Mouse (Mus musculus) CD4-positive, CD25-positive, alpha-beta regulatory T cell, adult 4 months (primary cell): ENCODE results near the gene Gm19410. TPM values are rescaled to one million over a fixed set of nuclear protein-coding genes. Genes with fewer than 3 reads are reported as not detected.

ENCODE experiments used
- ATAC-seq: one replicate; pipeline ENCODE4 v1.8.0; 2017
- polyA plus RNA-seq, 2 experiments: library from polyadenylated mRNA; unstranded; fragments of 100-300 nt; shearing (Covaris generic); gene quantifications; one replicate each; pipeline ENCODE4 v1.2.1; 2017

The Gm19410 gene
- not detected for polyA plus RNA-seq

DNA sequence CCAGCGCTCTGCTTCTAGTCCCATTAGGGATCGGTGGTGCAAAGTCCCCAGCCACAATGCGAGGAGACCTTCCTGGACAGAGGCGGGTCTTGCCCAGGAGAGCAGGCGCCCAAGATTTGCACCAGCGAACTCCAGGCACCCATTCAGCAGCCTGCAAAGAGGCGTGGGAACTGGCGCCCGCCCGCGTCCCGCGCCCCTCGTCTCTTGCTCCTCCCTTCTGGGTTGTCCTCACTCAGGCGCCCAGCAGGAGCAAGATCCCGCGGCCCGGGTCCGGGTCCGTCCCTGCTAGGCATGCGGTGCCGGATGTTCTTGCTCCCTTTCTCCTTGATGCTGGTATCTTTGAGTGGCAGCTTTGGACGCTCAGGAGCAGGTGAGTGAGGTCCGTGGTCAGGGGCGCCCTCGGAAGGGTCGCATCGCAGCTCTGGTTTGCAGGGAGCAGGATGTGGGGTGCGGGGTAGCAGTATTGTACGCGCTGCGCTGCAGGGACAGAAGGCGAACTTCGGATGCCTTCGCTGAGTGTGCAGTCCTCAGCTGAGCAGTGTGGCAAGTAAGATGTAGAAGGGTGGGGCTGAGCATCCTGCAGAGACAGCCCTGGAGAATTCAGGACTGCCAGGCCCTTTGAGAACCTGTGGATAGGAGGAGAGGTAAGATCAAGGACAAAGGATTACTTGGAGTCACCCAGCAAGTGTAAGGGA is at the start of gene Gm19410:
Gm19410 (plus strand) TSS at position 292 of the 695 bp plus-strand sequence.
- no peak for ATAC-seq

DNA sequence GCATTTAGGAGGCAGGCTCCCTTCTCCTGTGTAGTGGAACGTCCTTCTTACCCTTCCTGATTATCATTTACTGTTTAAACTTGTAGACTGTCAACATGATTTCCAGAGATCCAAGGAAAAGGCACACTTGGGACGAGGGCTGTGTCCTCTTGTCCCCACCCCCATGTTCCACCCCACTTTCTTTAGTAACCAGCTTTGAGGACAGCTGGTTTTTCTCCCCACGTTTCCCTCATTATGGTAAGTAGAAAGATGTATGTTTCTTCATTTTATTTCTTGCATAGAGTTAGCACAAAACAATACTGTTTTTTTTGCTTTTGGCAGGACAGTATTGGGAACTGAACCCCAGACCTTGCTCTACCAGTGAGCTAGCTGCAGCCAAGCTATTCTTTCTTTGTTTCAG is 34.8 kb upstream of the Gm19410 start:
- no peak for ATAC-seq

DNA sequence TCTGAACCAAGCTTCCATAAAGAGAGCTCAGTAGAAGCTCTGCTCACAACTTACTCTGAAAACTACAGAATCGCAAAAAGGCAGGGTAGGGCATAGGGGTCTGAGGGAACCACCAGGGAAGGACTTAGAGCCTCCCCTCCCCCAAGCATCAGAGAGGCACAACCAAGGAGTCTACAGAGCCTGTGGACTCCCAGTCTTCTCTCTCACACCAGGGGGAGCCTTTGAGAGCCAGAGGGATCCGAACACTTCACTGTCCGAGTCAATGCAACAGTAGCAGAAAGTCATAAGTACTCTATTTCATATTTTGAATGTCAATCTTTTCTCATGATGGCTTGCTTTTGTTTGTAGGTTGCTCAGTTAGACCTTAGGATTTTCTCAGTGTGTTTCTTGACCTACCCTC is 30.2 kb upstream of the Gm19410 start:
- no peak for ATAC-seq

DNA sequence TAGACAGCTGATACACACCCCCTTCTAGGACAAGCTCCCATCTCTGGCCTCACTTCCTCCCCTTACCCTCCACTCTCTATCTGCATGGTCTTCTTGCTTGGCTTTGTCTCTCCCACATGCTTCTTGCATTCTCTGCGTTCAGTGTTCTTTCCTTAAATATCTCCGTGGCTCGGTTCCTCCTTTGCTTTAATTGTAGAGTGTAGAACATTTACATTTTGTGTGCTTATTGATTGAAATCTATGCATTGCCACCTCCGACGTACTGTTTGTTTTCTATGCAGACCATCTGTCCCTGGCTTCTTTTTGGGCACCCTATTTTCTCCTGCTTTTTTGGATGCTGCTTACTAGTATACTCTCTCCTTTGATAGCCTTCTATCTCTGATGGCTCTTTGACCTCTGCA is 9.4 kb upstream of the Gm19410 start:
- ATAC-seq: no peak

DNA sequence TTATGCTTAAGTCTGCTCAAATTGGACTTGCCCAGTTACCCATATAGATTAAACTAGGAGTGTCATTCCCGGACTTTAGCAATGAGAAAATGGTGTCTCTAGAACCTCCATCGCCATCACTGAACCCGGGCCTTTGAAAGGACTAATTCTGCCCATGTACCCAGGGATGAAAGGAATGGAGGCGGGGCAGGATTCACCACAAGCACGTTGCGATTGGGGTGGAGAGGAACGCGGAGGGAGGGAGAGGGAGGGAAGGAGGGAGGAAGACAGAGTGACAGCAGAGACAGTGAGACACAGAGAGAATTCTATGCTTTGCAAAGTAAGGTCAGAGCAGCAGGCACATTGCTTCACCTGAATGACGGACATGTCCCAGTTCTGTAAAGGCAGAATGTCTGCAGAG is 570 bp upstream of the Gm19410 start:
- ATAC-seq: no peak

DNA sequence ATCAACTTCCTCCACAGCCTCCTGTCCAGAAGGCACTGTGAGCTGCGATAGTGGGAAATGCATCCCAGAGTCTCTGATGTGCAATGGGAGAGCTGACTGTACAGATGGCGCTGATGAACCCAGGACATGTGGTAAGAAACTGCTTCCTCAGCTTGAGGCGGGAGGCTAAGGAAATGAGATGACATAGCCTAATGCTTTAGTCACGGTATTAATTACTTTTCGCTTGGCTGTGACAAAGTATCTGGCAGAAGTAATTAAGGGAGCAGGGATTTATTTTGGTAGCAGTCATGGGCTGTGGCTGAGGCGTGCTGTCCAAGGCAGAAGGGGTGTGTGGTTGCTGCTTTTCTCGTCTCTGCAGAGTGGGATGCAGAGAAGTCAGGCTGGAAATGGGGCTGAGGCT is 7.9 kb downstream of the Gm19410 start:
- no peak for ATAC-seq
